Mouse (Mus musculus): ENCODE data around the gene Txnip.

DNA sequence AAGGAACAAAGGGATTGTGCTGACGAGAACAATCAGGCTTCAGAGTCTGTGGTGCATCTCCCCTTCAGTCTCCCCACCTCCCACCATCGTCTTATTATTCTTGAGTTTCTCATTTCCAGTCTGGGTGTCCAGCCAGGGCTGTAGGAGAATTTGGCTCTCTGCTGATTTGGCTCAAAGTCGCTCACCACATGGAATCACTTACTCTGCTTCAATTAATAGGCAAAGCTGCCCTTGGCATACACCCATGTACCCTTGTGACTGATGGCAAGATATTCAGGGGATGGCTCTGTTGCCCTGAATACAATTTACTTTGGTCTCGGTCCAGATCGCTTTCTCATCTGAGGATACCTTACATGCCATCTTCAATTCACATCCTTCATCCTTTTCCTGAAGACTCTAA, 45.6 kb downstream of the Txnip start:
- no peak for TF ChIP-seq CTCF (conservative IDR thresholded peaks at IDR 0.05; ENCODE audit: low read length)
- TF ChIP-seq POU5F1 (IDR thresholded peaks at IDR 0.05; ENCODE audit: borderline replicate concordance, low read length) = no peak
- TF ChIP-seq NANOG (IDR thresholded peaks at IDR 0.05; ENCODE audit: borderline replicate concordance, low read length) = no peak
